Mouse (Mus musculus) left cerebral cortex, adult 9 months (tissue): ENCODE results near the gene Itga10.
"Not testable (repeated sequence)": the region's sequence is repeated elsewhere in the genome, so short reads cannot be mapped to it uniquely, and the experiment has no call there.

ENCODE experiments used
- DNase-seq, 2 experiments: peaks; one replicate each; pipeline ENCODE4 v3.0.0; 2022; ENCODE audit warnings: low spot score in 2 of 2

The Itga10 gene

GRCm38 (mm10) chr3:96634928-96635879 lies 10.2 kb upstream of the Itga10 start, which contains the start of the genes Pex11b and Gm42957:
TSS of gene Pex11b (plus strand) at chr3:96635376.
TSS of gene Gm42957 (plus strand) at chr3:96635474.
- peak; percentile 71 to 87 for DNase-seq

- no peak for DNase-seq
Measured at GRCm38 (mm10) chr3:96635906-96636305, 9.5 kb upstream of the Itga10 start.

DNA sequence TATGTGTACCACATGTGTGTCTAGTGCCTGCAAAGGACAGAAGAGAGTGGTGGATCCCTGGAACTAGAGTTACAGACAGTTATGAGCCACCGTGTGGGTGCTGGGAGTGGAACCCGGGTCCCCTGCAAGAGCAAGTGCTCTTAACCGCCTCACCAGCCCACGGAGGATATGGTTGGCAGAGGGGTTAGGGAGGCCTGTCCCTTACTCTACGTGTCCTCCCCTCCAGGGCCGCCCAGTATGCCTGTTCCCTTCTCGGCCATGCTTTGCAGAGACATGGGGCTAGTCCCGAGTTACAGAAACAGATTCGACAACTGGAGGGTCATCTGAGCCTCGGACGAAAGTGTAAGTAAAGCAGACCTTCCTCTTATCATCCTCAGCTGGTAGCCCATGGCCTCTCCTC lies 8.9 kb upstream of the Itga10 start:
- no peak for DNase-seq

- peak in 1 of 2 experiments; percentile 66 for DNase-seq
Measured at GRCm38 (mm10) chr3:96639219-96639618, 6.2 kb upstream of the Itga10 start.

DNA sequence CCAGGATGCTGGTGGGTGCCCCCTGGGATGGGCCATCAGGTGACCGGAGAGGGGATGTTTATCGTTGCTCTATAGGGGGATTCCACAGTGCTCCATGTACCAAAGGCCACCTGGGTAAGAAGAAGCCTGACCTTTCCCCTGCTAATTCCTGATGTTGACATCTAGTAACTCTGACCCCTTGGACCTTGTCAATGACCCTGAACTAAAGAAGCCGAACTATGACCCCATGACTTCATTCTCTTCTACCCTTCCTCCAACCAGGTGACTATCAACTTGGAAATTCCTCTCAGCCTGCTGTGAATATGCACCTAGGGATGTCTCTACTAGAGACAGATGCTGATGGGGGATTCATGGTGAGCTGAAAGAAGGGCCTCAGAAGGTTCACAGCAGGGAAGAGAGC lies 2.0 kb downstream of the Itga10 start:
- DNase-seq = no peak

DNA sequence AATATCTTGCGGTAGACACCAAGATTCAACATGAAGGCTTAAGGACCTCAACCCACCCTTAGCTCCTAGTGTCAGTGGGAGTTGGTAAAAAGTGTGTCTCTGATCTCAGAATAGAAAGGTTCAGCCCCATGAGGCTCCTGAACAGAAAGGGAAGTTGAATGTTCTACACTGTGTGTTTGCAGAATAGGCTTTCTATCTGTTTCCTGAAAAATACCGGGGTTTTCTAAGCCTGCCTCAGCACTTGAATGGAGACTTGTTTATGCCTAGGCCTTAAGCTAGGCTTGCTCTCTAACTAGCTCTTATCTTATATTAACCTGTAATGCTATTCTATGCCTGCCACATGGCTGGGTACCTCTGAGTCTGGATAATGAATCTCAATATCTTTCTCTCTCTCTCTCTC lies 15.5 kb downstream of the Itga10 start:
- DNase-seq = no peak

- no peak for DNase-seq
Measured at GRCm38 (mm10) chr3:96662731-96663316, 17.4 kb downstream of the Itga10 start.

DNA sequence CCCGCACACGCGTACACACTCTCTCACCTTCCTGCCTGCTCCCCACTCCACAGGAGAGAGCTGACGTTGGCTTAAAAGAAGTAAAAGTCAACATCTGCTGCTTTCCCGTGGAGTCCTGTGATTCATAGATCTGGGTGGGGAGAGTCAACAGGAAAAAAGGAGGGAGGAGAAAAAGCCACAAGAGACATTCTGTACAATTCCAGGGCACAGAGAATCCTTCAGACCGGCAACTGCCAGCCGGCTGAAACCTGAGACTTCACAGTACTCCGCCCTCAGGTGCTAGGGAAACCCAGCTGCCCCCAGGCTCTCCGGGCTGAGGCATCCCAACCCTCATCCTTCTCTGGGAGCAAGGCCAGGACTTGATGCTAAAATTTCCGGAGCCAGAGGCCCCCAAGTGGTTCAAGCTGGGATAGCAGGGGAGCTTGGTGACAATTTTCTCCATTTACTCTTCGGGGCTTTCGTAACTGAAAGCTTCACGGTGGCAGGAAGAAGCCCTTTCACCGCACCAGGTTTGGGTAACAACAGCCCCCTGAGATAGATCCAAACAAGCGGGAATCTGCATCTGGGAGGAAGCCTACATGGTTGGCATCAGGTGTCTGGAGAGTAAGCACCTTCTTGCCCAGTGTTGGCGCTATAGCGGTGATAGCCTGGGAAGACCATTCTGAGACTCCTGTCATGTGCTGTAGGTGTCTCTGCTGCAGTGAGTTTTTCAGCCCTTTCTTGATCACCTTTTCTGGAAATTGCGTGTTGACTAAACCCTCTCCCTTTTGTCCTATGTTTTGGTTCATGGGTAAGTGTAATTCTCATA lies 18.3 kb downstream of the Itga10 start:
- peak; percentile 59 to 93 for DNase-seq

DNA sequence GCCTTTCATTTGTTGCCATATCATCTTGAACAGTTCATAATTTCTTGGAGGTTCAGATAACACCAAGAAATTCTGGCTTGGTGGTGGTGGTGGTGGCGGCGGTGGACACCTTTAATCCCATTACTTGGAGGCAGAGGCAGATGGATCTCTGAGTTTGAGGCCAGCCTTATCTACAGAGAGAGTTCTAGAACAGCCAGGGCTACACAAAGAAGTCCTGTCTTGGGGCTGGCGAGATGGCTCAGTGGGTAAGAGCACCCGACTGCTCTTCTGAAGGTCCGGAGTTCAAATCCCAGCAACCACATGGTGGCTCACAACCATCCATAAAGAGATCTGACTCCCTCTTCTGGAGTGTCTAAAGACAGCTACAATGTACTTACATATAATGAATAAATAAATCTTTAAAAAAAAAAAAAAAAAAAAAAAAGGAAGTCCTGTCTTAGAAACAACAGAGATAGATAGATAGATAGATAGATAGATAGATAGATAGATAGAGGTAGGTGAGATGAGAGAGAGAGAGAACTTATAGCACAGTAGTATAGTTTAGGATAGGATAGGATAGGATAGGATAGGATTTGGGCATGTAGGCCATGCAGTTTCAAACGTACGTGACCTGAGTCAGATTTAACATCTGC lies 20.5 kb downstream of the Itga10 start:
- not testable (repeated sequence) for DNase-seq

DNA sequence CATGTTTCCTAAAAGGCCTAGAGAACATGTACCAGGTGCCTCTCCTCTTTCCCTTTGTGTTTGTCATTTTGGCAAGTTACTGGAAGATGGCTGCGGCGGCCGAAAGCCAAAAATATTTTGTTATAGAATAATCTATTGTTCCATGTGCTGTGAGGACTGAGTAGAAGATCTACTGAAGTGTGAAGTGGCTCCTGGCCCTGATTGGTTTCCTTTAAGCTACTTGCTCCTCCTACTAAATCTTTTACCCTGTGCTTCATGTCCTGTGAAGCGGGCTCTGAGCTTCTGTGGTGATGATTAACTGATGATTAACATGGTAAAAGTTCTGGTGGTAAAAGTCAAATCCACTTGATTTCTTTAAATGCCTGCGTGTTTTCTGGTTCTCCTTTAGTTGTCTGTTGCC lies 21.5 kb downstream of the Itga10 start:
- no peak for DNase-seq

DNA sequence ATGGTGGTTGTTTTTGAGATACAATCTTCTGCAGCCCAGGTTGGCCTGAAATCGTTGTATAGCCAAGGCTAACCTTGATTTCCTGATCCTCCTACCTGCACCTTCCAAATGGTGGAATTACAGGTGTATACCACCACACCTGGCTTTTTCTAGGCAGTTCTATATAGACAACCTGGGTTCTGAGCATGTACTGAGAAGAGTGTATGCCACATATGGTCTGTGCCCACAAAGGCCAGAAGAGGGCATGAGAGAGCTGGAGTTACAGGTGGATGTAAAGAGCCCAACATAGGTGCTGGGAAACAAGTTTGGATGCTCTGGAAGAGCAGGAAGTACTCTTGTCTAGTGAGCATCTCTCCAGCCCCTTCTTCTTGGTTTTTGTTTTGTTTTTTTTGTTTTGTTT lies 21.9 kb downstream of the Itga10 start:
- DNase-seq = no peak

DNA sequence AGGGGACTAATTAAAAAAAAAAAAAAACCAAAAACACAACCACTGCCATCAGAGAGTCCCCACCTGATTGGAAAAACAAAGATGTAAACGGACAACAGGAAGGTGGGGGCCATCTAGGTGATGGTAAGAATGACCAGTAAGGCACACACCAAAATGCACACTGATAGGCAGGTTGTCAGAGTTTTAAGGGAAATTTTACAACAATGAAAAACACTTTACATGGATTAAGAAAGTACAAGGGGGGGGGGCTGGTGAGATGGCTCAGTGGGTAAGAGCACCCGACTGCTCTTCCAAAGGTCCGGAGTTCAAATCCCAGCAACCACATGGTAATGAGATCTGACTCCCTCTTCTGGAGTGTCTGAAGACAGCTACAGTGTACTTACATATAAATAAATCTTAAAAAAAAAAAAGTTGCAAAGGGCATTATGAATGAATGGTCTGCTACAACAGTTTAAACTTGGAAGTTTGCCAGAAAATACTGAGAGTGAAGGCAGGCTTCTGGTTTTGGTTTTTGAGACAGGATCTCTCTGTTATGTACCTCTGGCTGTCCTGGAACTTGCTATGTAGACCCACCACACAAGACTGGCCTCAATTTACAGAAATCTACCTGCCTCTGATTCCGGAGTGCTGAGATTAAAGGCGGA lies 23.2 kb downstream of the Itga10 start:
- DNase-seq = no peak

DNA sequence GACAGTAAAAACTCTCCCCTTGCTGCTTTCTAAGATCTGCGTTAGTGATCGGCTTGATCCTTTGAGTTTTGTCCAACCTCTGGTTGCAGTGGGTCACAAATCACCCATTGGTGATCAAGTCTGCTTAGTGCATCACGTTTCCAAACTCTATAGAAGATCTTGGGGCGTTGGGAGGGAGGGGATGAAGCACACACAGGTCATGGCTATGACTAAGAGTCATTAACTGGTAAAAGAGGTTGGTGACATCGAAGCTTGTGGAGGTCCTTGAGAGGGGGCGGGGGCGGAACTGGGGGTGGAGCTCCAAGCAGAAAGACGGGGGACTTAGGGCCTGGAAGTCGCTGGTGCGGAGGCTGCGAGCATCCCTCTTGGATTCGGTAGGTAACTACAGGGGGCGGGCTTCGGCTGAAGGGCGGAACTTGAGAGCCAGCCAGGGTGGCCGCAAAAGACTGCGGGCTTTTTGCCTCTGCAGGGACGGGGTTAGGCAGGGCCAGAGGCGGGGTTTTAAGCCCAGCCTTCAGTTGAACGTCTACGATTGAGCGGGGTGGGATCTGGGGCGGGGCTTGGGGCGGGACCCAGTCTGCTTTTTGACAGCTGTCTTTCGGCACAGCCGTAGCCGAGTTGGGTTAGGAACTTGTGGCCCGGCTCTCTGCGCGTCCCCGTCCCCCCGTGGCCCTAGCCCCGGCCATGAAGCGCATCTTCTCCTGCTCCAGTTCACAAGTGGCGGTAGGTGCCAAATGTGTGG lies 24.5 kb downstream of the Itga10 start, which contains the start of gene Ankrd35:
Gene Ankrd35, plus strand, starts transcription at position 405 of the 742 bp plus-strand sequence.
- peak; percentile 39 to 71 for DNase-seq

- DNase-seq = no peak
Measured at GRCm38 (mm10) chr3:96671519-96671918, 26.1 kb downstream of the Itga10 start.

DNA sequence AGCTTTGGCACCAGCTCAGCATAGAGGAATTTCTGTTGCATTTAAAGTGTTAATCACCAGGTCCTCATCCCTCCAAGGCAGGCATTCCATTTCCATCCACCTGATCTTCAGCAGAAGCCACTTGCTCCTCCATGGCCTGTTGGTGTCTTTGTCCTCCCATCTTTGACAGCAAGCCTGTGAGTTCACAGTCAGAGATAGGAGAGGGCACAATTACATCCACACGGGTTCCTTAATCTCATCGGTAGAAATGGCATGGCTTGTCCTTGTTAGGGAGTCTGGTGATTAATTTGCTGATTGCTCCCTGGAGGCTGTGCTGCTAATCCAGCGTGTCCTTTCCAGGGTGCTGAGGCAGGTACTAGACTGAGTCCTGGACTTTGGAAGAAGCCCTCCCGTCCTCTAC lies 28.1 kb downstream of the Itga10 start:
- no peak for DNase-seq

DNA sequence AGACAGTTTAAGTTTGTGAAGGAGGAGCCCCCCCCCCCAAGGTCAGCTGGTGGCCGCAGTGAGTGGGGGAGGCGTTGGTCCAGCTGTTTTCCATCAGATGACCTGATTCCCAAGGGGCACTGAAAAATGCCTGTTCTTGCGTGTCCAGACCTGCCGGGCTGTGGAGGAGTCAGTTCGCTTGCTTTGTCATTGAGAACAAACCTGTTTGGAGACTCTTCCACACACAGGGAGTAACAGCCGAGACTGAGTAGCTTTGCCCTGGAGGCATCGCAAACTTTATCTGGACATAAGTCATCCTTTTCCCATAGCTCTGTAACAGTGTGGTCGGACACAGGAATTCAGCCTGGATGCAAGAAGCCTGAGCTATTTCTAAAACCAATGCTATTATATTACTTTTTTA lies 29.1 kb downstream of the Itga10 start:
- DNase-seq = no peak

DNA sequence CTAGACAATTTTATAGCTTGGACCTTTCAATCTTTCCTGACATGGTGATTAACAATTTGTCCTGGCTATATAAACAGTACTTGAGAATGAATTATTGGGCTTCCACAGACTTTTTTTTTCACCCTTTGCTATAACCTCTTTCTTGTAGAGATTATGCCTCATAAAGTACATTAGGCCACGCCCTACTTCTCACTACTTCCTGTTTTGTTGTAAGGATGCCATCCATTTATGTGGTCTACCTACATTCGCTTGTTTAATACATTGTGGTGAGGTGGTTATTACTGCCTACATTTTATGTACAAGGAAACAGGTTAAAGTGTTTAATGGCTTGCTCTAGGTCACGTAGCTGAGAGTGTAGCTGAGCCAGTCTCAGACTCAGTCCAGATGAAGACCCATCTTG lies 29.8 kb downstream of the Itga10 start:
- no peak for DNase-seq

- no peak for DNase-seq
Measured at GRCm38 (mm10) chr3:96675690-96676089, 30.3 kb downstream of the Itga10 start.

- DNase-seq = no peak
Measured at GRCm38 (mm10) chr3:96678456-96678855, 33.1 kb downstream of the Itga10 start.

DNA sequence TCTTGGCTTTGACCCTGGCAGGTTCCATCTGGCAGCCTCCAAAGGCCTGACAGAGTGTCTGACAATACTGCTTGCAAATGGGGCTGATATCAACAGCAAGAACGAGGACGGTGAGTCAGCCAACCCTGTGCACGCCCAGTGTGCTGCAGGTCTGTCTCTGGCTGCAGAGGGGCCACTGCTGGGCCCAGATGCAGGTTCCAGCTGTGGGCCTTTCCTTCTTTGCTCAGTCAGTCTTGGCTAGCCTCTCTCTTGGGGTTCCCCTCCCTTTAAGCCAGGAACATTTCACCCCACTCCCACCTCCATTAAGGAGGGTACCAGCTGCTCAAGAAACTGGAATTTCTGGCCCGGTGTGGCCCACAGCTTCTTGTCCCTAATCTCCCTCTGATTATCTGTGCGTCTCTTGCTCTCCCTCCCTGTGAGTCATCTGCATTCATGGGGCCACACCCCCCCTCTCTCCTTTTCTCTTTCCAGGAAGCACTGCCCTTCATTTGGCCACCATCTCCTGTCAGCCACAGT lies 33.8 kb downstream of the Itga10 start:
- no peak for DNase-seq
